Mouse (Mus musculus): ENCODE data around the gene Thada.

The Thada gene

GRCm38 (mm10) chr17:84286536-84286935 lies 179.5 kb downstream of the Thada start:
- no peak for DNase-seq

- no peak for DNase-seq
These were observed 183.4 kb downstream of the Thada start for GRCm38 (mm10) chr17:84282388-84283280.

- DNase-seq = no peak
These were observed 187.0 kb downstream of the Thada start for GRCm38 (mm10) chr17:84279001-84279400.

- no peak for DNase-seq
These were observed 187.6 kb downstream of the Thada start for GRCm38 (mm10) chr17:84278193-84278953.

GRCm38 (mm10) chr17:84274999-84275398 lies 191.0 kb downstream of the Thada start:
- no peak for DNase-seq

GRCm38 (mm10) chr17:84274163-84274562 lies 191.8 kb downstream of the Thada start:
- no peak for DNase-seq

- DNase-seq = no peak
These were observed 193.3 kb downstream of the Thada start for GRCm38 (mm10) chr17:84272557-84273261.

GRCm38 (mm10) chr17:84271566-84272202 lies 194.3 kb downstream of the Thada start:
- DNase-seq = no peak

GRCm38 (mm10) chr17:84269722-84270121 lies 196.3 kb downstream of the Thada start:
- DNase-seq = no peak

- no peak for DNase-seq
These were observed 197.6 kb downstream of the Thada start for GRCm38 (mm10) chr17:84268450-84268849.

GRCm38 (mm10) chr17:84267456-84268074 lies 198.4 kb downstream of the Thada start:
- DNase-seq = no peak

GRCm38 (mm10) chr17:84266161-84266948 lies 199.7 kb downstream of the Thada start:
- DNase-seq = no peak

GRCm38 (mm10) chr17:84265480-84266130 lies 200.4 kb downstream of the Thada start:
- DNase-seq = no peak

GRCm38 (mm10) chr17:84264305-84264704 lies 201.7 kb downstream of the Thada start:
- no peak for DNase-seq

GRCm38 (mm10) chr17:84263591-84263990 lies 202.4 kb downstream of the Thada start:
- DNase-seq = no peak

- no peak for DNase-seq
These were observed 203.6 kb downstream of the Thada start for GRCm38 (mm10) chr17:84262325-84262979.

- DNase-seq = no peak
These were observed 205.0 kb downstream of the Thada start for GRCm38 (mm10) chr17:84261010-84261409.

GRCm38 (mm10) chr17:84260226-84260625 lies 205.8 kb downstream of the Thada start:
- no peak for DNase-seq

GRCm38 (mm10) chr17:84258638-84259261 lies 207.3 kb downstream of the Thada start:
- no peak for DNase-seq

Measured in thymus, adult 18-20 months (tissue).